Mouse (Mus musculus) heart, embryonic 12.5 days (tissue): Measurements from ENCODE around the gene Gm20388. TPM values are rescaled to one million over a fixed set of nuclear protein-coding genes. Genes with fewer than 3 reads are reported as not detected.

Experiments used
- ATAC-seq: fragments of 200-750 bp; cut with Nextera tagmentation; 2 replicates; pipeline ENCODE4 v1.8.0; 2017; ENCODE audit warnings: moderate TSS enrichment, moderate library complexity; ENCODE audit not compliant: insufficient number of reproducible peaks, low FRiP score
- H3K27ac ChIP-seq: fragments of 300-500 bp; sonication (generic); 2 replicates; pipeline ENCODE4 v1.5.1; 2016; ENCODE audit warnings: mild to moderate bottlenecking, moderate library complexity; ENCODE audit not compliant: poor library complexity, severe bottlenecking
- H3K27me3 ChIP-seq: fragments of 300-500 bp; sonication (generic); replicated peaks from 2 replicates; pipeline ENCODE4 v1.6.1; 2016; ENCODE audit warnings: mild to moderate bottlenecking, moderate library complexity
- H3K36me3 ChIP-seq: fragments of 300-500 bp; sonication (generic); 2 replicates; pipeline ENCODE4 v1.6.1; 2016; ENCODE audit warnings: mild to moderate bottlenecking, moderate library complexity
- H3K4me1 ChIP-seq: fragments of 300-500 bp; sonication (generic); replicated peaks from 2 replicates; pipeline ENCODE4 v1.6.1; 2016; ENCODE audit warnings: mild to moderate bottlenecking
- H3K4me2 ChIP-seq: fragments of 300-500 bp; sonication (generic); 2 replicates; pipeline ENCODE4 v1.6.1; 2016; ENCODE audit warnings: mild to moderate bottlenecking, moderate library complexity
- H3K4me3 ChIP-seq: fragments of 300-500 bp; sonication (generic); 2 replicates; pipeline ENCODE4 v1.5.1; 2016; ENCODE audit warnings: mild to moderate bottlenecking
- H3K9ac ChIP-seq: fragments of 300-500 bp; sonication (generic); 2 replicates; pipeline ENCODE4 v1.6.1; 2016; ENCODE audit warnings: mild to moderate bottlenecking, moderate library complexity
- H3K9me3 ChIP-seq: fragments of 300-500 bp; sonication (generic); replicated peaks from 2 replicates; pipeline ENCODE4 v1.6.1; 2016; ENCODE audit warnings: mild to moderate bottlenecking, moderate library complexity
- WGBS: fragments of 180-500 bp; shearing (Covaris S2); methylation state at CpG from one replicate; pipeline ENCODE4 v1.1.7; 2016; 5-methylcytosine and 5-hydroxymethylcytosine counted together
- polyA plus RNA-seq: library from polyadenylated mRNA; unstranded; fragments of >200 nt; fragmentation: Nextera tagmentation; extraction: Ambion mirVana; gene quantifications from 2 replicates; pipeline ENCODE4 v1.2.1, GENCODE M21; 2016

Gene Gm20388
- polyA plus RNA-seq, 1 experiment from 2014 or later: not detected

DNA sequence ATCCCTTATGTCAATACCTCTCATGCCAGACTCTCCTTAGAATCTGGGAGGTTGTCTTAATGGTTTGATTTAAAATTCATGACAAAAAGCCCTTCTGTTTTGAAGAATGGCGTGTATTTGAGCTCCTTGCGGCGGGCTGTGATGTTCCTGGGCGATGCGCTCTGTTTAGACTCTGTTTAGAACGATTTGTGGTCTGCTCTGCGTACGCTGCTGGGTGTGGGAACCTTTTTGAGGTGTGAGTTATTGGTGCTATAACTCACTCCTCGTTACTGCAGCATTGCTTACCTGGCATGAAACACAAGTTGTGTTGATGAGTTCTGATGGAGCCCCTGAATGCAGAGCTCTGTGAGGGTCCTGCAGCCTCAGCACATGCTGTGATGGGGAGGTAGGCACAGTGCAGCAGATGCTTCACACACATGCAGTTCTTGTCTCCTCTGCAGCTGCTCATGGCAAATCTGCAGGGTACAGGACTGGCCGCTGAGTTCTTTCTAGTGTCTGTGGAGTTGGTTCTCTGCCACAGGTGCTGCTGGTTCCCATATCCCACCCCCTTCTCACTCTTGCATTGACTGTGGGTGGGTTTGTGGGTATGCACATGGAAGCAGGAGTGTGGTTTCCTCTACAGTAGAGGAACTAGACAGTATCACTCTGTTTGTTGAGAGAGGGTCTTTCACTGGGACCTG, 4363.9 kb downstream of the Gm20388 start:
- Histone ChIP-seq H3K36me3 (peaks cover 8% of the 10 kb centered on the region), H3K4me1 (peaks cover 42% of the 10 kb centered on the region), H3K9ac (no peak overlapping the region), H3K4me2 (no peak overlapping the region), H3K27ac (no peak overlapping the region), H3K27me3 (no peaks in the 10 kb centered on the region), H3K4me3 (no peak overlapping the region), H3K9me3 (0 out of 2 replicates have a peak, but pooled peaks cover 5% of the 10 kb centered on the region)
- no peak for ATAC-seq
- 81% methylated on average over 10 of the region's 10 CpGs for WGBS

DNA sequence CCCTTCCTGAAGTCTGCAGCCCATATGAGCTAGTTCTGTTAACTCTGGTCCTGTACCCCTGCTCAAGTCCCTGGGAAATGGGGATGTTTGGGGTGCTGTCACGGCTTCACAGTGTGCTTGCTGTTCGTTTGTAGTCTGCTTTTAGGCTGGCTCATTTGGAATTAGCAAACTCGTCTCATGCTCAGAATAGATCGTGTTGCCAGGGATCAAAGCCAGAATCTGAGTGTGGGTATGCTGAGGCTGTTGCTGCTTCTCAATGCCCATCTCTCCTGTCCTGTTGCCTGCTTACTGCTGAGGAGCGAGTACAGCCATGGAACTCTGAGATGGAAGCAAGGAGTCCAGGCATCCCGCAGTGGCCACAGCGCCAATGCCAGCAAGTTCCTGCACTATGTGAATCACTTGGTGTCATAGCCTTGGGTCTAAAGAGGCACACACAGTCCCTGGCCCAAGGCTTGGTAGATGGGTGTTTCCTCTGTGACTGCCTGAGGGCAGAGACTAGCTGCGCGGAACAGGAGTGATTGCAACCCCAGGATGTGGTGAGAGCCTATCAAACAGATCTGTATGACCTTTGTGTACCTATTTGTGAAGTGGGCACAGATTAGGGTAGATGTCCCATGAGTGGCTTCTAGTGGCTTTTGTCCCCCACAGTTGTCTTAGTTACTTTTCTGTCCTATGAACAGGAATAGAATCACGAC, 4364.9 kb downstream of the Gm20388 start:
- H3K4me1 ChIP-seq: peaks cover 43% of the 10 kb centered on the region
- H3K36me3 ChIP-seq: peaks cover 8% of the 10 kb centered on the region
- H3K27me3 ChIP-seq: no peaks in the 10 kb centered on the region
- H3K4me3 ChIP-seq: no peak overlapping the region
- no peak overlapping the region for H3K27ac ChIP-seq
- no peak overlapping the region for H3K4me2 ChIP-seq
- whole genome bisulfite sequencing: 93% methylated on average over 10 of the region's 10 CpGs
- no peak for ATAC-seq
- H3K9ac ChIP-seq: no peak overlapping the region
- 0 out of 2 replicates have a peak, but pooled peaks cover 5% of the 10 kb centered on the region for H3K9me3 ChIP-seq

DNA sequence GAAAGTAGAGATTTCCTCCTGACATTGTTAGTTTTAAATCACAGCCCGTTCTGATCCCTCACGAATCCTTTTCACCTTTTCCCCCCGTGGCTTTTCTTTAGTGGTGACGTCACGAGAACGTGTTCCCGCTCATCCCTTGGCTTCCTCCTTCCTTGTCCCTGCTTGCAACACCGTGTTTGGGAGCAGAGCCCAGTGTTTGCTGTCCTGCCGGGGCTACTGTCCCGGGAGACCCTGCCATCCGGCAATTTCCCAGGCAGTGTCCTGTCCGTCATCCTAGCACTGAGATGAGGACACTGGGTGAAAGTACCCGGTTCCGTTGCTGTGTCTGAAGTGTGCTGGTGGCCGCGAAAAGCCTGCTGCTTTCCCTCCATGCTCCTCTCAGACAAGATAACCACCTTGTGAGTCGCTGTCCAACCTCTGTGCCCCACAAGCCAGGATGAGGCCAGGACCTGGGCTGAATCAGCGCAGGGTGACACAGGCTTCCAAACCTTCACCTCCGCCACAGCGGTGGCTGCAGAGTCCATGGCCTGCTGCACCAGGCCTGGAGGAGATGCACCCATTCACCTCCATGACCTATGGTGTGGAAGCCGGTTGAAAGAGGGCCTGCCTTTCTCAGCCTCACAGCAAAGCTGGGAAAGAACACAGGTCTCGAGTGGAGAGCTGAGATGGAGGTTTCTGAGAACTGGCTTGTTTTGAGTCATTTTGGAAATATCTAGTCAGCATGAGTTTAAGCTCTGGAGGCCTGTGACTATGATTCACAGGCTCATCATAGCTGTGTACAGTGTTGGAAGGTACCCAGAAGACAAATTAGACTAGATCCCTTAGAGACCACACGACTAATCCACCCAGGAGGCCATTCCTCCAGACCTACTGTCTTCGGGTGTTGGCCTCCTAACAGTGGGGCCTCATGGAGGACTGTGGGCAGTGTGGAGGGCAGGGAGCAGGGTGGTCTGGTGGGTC, 4367.6 kb downstream of the Gm20388 start:
- Histone ChIP-seq H3K9ac (no peak overlapping the region), H3K36me3 (peaks cover 8% of the 10 kb centered on the region), H3K27ac (no peak overlapping the region), H3K9me3 (0 out of 2 replicates have a peak, but pooled peaks cover 5% of the 10 kb centered on the region), H3K4me1 (peaks cover 55% of the 10 kb centered on the region), H3K4me2 (no peak overlapping the region), H3K27me3 (no peaks in the 10 kb centered on the region), H3K4me3 (no peak overlapping the region)
- no peak for ATAC-seq
- WGBS: 74% methylated on average over 24 of the region's 24 CpGs

DNA sequence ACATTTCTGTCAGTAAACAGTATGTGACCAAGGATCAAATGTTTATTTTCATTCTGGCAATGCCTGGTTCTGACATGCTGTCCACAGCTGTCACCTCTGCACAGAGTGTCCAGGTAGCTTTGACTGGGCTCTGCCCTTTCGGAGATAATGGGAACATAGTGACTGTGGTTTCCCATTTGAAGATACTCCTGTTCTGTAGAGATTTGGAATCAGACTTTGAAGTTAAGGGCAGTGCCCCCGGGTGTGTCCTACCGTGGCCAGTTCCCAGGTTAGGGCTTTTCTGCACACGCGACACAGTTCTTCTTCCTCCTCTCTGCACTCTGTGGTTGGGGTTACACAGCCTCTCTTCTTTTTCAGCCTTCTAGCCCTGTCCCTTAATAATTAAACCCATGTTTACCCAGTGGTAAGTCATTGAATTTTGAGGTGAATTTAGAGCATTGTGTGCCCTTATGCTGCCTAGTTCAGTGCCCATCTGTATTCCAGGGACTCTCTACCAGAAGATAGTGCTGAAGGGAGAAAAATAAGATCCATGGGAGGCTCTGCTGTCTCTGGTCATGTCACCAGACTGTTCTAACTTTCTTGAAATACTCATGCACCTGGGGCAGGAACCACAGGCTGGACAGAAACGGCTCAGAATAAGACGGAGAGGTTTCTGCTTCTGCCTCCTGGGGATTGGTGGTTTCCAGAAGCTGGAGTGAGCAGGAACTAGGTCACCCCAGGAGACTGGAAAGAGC, 4368.5 kb downstream of the Gm20388 start:
- peaks cover 58% of the 10 kb centered on the region for H3K4me1 ChIP-seq
- WGBS: 77% methylated on average over 7 of the region's 7 CpGs

DNA sequence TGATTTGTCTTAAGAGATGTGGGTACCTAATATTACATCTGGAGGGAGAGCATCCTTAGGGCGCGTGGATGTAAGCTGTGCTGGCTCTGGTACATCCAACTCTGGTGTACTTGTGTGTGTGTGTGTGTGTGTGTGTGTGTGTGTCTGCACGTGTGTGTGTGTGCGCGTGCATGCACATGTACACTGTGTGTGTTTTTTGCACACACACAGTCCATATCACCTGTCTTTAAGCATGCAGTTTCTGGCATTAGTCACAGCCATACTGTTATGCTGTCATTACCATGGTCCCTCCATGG, 4369.0 kb downstream of the Gm20388 start:
- H3K27ac ChIP-seq: no peak overlapping the region
- H3K9ac ChIP-seq: no peak overlapping the region
- H3K4me3 ChIP-seq: no peak overlapping the region
- ATAC-seq: no peak
- H3K36me3 ChIP-seq: peaks cover 8% of the 10 kb centered on the region
- H3K4me1 ChIP-seq: peaks cover 63% of the 10 kb centered on the region
- H3K27me3 ChIP-seq: no peaks in the 10 kb centered on the region
- no peak overlapping the region for H3K4me2 ChIP-seq
- 98% methylated on average over 5 of the region's 5 CpGs for WGBS
- H3K9me3 ChIP-seq: 0 out of 2 replicates have a peak, but pooled peaks cover 5% of the 10 kb centered on the region

More for the DNA sequence above, 4368.5 kb downstream of the Gm20388 start:
- Histone ChIP-seq H3K36me3 (peaks cover 8% of the 10 kb centered on the region), H3K27ac (no peak overlapping the region), H3K4me2 (no peak overlapping the region), H3K9ac (no peak overlapping the region), H3K4me3 (no peak overlapping the region), H3K27me3 (no peaks in the 10 kb centered on the region), H3K9me3 (0 out of 2 replicates have a peak, but pooled peaks cover 5% of the 10 kb centered on the region)
- ATAC-seq: no peak

DNA sequence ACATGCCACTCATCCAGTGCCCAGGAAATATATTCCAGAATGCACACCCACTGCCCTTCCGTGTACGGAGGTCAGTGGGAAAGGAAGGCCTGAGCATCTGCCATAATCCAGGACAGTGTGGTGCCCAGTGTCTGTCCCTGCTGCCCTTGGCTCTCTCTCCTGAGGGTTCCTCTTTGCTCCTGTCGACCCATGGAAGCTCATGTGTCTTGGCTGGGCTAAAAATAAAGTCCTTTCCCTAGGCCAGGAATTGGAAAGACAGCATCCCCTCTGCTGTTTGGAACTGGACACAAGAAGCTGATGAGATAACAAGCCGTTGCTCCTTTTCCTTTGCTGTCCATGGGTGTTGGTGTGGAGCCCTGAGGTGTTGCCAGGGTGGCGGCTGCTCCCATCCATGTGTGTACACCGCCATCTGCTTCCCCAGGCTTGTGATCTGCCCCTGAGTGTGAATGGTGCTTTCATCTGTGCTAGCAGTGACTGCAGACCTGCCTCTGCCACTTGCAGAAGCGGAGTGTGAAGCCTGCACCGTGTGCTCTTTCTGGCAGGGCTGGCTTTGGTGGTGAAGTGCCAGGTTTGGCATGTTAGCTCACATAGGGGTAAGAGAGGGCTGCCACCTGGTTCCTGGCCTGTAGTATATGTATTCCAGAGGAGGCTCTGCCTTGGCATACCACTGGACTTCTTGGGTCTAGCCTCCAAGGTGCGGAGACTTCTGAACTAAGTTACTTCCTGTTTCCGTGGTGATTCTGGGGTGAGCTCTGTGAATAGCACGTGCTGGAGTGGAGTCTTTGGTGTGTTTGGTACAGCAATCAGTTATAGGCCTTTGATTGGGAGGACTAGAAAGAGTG, 4371.3 kb downstream of the Gm20388 start:
- Histone ChIP-seq H3K27ac (peak overlapping the region; percentile 87), H3K27me3 (no peaks in the 10 kb centered on the region), H3K4me1 (peaks cover 85% of the 10 kb centered on the region), H3K9me3 (no peaks in the 10 kb centered on the region), H3K4me2 (peak overlapping the region; percentile 14; the same call in 1 of the 2 replicates), H3K9ac (0 out of 2 replicates have a peak overlapping the region, but pooled peaks have one; percentile 24), H3K4me3 (no peak overlapping the region), H3K36me3 (no peaks in the 10 kb centered on the region)
- ATAC-seq: no peak
- WGBS: 45% methylated on average over 11 of the region's 11 CpGs

DNA sequence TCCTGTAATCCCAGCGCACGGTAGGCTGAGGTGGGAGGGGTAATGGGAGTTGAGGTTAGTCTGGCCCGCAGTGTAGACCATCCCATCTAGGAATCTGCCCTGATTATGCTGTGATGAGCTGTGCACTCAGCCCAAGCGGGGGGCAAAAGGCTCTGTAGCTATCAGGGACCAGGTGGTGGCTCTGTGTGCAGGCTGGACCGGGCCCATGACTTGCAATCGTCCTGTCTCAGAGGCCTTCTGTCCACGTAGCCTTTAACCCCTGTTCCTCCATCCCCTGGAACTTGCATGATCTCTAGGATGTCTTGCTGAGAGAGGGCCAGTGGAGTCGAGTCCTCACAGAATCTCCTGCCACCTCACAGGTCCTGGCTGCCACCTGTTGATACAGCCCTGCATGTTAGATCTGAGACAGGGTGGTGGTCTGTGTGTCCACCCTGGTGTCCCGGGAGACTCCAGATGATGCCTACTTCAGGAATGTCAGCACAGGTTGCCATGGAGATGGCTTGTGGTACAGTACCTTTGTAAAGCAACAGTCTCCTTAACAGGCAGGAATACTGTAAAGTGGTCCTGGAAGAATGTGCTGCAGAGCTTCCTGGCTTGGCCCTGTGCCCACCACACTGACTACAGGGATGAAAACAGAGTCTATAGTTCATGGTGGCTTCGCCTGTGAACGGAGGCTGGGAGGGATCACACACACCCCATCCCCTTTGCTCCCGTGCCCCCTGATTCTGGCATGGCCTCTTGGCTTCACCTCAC, 4372.4 kb downstream of the Gm20388 start:
- H3K27ac ChIP-seq: peak overlapping the region; percentile 59; the same call in 1 of the 2 replicates
- ATAC-seq: no peak
- H3K9me3 ChIP-seq: no peaks in the 10 kb centered on the region
- no peaks in the 10 kb centered on the region for H3K27me3 ChIP-seq
- no peaks in the 10 kb centered on the region for H3K36me3 ChIP-seq
- H3K9ac ChIP-seq: peak overlapping the region; percentile 21; the same call in 1 of the 2 replicates
- no peak overlapping the region for H3K4me3 ChIP-seq
- H3K4me1 ChIP-seq: peaks cover 92% of the 10 kb centered on the region
- no peak overlapping the region for H3K4me2 ChIP-seq
- 75% methylated on average over 12 of the region's 12 CpGs for WGBS

DNA sequence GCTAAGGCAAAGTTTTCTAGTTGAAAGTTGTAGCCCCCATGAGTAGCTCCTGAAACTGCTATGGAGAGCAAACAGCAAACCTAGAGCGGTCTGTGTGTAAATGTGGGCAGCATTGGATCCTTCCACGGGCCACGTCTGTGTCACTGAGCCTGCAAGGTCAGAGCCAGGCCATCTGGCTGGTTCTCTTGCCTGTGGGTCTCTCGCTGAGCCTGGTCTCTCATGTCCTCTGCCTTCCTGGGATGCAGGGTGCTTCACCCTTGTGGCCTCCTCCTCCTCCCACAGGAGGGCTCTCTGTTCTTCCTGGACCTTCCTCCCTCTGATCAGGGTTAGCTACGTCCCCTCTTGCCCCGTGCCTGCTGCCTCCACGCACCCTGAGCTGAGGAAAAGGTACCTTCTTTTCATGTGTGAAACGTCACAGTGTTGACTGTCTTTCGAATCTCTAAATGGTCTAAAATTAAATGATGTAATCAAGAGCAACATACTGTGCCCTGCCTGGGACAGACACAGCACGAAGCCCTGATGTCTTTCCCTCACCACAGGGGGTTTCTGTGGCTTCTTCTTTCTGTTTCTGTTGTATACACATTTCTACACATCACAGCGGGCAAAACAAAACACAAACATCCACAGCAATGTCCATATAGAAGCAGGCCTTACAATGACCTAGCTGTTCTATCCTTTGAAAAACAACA, 4373.1 kb downstream of the Gm20388 start:
- no peak for ATAC-seq
- Histone ChIP-seq H3K9me3 (no peaks in the 10 kb centered on the region), H3K27me3 (no peaks in the 10 kb centered on the region), H3K4me2 (no peak overlapping the region), H3K4me3 (no peak overlapping the region), H3K27ac (peak overlapping the region; percentile 59), H3K9ac (peak overlapping the region; percentile 3; the same call in 1 of the 2 replicates), H3K36me3 (no peaks in the 10 kb centered on the region), H3K4me1 (peaks cover 85% of the 10 kb centered on the region)
- WGBS: 63% methylated on average over 11 of the region's 11 CpGs

DNA sequence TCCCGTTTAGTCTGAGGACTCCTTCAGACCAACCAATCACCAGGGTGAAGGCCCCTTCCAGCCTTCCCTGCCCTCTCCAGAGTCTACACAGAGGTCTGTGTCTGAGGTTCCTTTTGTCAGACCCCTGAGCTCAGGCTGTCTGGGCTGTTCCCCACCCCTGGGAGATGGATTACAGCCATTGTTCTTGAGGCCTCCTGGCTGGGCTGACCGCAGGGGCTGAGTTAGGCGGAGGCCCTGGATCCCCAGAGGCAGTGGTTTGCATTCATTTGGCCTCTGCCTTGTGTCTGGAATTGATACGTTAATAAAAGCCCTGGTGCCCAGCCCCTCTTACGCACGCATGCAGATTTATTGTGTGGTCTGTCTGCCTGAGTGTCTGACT, 4373.7 kb downstream of the Gm20388 start:
- peak overlapping the region; percentile 59; the same call in 1 of the 2 replicates for H3K27ac ChIP-seq

More for the DNA sequence above, 4373.7 kb downstream of the Gm20388 start:
- no peaks in the 10 kb centered on the region for H3K9me3 ChIP-seq
- no peak overlapping the region for H3K4me2 ChIP-seq
- H3K27me3 ChIP-seq: no peaks in the 10 kb centered on the region
- no peak for ATAC-seq
- H3K9ac ChIP-seq: peak overlapping the region; percentile 3; the same call in 1 of the 2 replicates
- 42% methylated on average over 6 of the region's 6 CpGs for WGBS
- H3K36me3 ChIP-seq: no peaks in the 10 kb centered on the region
- H3K4me1 ChIP-seq: peaks cover 83% of the 10 kb centered on the region
- H3K4me3 ChIP-seq: no peak overlapping the region
